Mouse (Mus musculus) lung, embryonic 14.5 days (tissue): ENCODE measurements at regions not wholly inside any gene's neighbourhood (a gene's known extent, or its start where the extent isn't known, plus 50 kb on each side); places are given as distances from the start of the nearest gene placed in this dataset.

ENCODE experiments used
- ATAC-seq: fragments of 200-750 bp; cut with Nextera tagmentation; 2 replicates; pipeline ENCODE4 v1.8.0; 2017; ENCODE audit warnings: mild to moderate bottlenecking, moderate TSS enrichment, moderate library complexity; ENCODE audit not compliant: insufficient read depth
- DNase-seq: peaks from one replicate; pipeline ENCODE4 v3.0.0-alpha.2; 2015
- H3K27ac ChIP-seq: fragments of 300-500 bp; sonication (generic); 2 replicates; pipeline ENCODE4 v1.5.1; 2014; ENCODE audit warnings: low read depth, mild to moderate bottlenecking, moderate library complexity
- H3K27me3 ChIP-seq: fragments of 300-500 bp; sonication (generic); 2 replicates; pipeline ENCODE4 v1.6.1; 2014; ENCODE audit warnings: low read length, control low read depth; ENCODE audit not compliant: insufficient read depth
- H3K36me3 ChIP-seq: fragments of 300-500 bp; sonication (generic); 2 replicates; pipeline ENCODE4 v1.6.1; 2014; ENCODE audit warnings: control low read depth; ENCODE audit not compliant: insufficient read depth
- H3K4me1 ChIP-seq: fragments of 300-500 bp; sonication (generic); 2 replicates; pipeline ENCODE4 v1.6.1; 2014; ENCODE audit warnings: antibody characterized with exemption, control low read depth; ENCODE audit not compliant: insufficient read depth
- H3K4me2 ChIP-seq: fragments of 300-500 bp; sonication (generic); 2 replicates; pipeline ENCODE4 v1.6.1; 2014; ENCODE audit warnings: mild to moderate bottlenecking
- H3K4me3 ChIP-seq: fragments of 300-500 bp; sonication (generic); 2 replicates; pipeline ENCODE4 v1.5.1; 2014; ENCODE audit warnings: low read depth, low read length
- H3K9ac ChIP-seq: fragments of 300-500 bp; sonication (generic); 2 replicates; pipeline ENCODE4 v1.6.1; 2014
- H3K9me3 ChIP-seq: fragments of 300-500 bp; sonication (generic); 2 replicates; pipeline ENCODE4 v1.6.1; 2016; ENCODE audit warnings: low read depth, low read length, control low read depth
- CTCF ChIP-seq: IDR thresholded peaks from 2 replicates; pipeline ENCODE4 v1.5.1; 2016; ENCODE audit warnings: antibody characterized with exemption, low read depth
- WGBS: fragments of 180-500 bp; shearing (Covaris S2); extraction: QIAGEN DNeasy Blood & Tissue Kit; methylation state at CpG from one replicate; pipeline ENCODE4 v1.1.7; 2014; 5-methylcytosine and 5-hydroxymethylcytosine counted together

- H3K4me3 ChIP-seq = no peak overlapping the region
- no peaks in the 10 kb centered on the region for H3K9me3 ChIP-seq
- H3K9ac ChIP-seq = no peak overlapping the region
- H3K27me3 ChIP-seq = no peaks in the 10 kb centered on the region
- no peak for ATAC-seq
- H3K36me3 ChIP-seq = no peaks in the 10 kb centered on the region
- DNase-seq = no peak
- H3K4me1 ChIP-seq = no peaks in the 10 kb centered on the region
- no peak overlapping the region for H3K27ac ChIP-seq
- 81% methylated on average over 3 of the region's 3 CpGs for WGBS
- no peak overlapping the region for H3K4me2 ChIP-seq
- TF ChIP-seq CTCF = no peak
Measured at GRCm38 (mm10) chr10:55096223-55096622, 1010.5 kb upstream of the Msl3l2 start.

DNA sequence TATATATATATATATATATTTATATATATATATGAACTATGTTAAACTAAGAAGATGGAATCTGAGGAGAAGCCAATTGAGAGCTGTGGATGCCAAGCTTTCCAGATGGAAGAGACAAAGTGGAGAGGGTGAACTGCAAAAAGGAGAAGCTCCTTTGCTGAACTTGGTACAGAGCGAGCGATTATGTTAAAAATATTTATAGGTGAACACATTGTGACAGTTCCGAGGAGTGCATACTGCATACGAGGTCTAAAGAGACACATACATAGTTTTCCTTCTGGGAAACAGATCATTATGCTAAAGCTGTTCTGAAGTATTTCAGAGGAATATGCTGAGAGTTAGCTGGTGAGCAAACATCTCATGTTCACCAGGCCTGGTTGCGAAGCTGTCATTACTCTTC, 1009.5 kb upstream of the Msl3l2 start:
- H3K4me2 ChIP-seq = no peak overlapping the region
- DNase-seq = no peak
- H3K9ac ChIP-seq = no peak overlapping the region
- no peaks in the 10 kb centered on the region for H3K27me3 ChIP-seq
- WGBS = 85% methylated on average over 5 of the region's 5 CpGs
- H3K36me3 ChIP-seq = no peaks in the 10 kb centered on the region
- no peak overlapping the region for H3K4me3 ChIP-seq
- no peak for ATAC-seq
- H3K4me1 ChIP-seq = no peaks in the 10 kb centered on the region
- H3K27ac ChIP-seq = no peak overlapping the region
- TF ChIP-seq CTCF = no peak
- H3K9me3 ChIP-seq = no peaks in the 10 kb centered on the region

GRCm38 (mm10) chr10:55098278-55098677, 1008.4 kb upstream of the Msl3l2 start:
- Histone ChIP-seq H3K4me2 (no peak overlapping the region), H3K27ac (no peak overlapping the region), H3K9me3 (no peaks in the 10 kb centered on the region), H3K27me3 (no peaks in the 10 kb centered on the region), H3K36me3 (no peaks in the 10 kb centered on the region), H3K9ac (no peak overlapping the region), H3K4me1 (no peaks in the 10 kb centered on the region), H3K4me3 (no peak overlapping the region)
- DNase-seq = no peak
- no peak for TF ChIP-seq CTCF
- no peak for ATAC-seq

DNA sequence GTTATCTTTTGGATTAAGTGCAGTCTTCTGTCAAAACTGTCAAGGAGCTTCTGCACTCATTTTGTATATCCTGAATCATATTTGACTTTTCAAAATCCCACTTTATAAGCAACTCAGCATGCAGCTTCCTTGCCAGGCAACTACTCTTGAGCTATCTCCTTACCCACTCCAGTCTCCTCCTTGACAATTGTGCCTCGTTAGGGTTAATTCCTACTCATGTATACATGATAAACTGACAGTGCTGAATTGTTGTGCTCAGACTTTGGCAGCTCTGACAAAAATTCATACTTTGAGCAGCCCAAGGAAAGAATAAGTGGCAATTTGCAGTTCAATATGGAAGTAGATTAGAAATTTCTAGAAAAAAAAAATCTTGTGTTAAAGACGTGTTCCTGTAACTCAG, 994.5 kb upstream of the Msl3l2 start:
- no peak overlapping the region for H3K4me2 ChIP-seq
- WGBS = 43% methylated on average over 2 of the region's 2 CpGs

GRCm38 (mm10) chr10:55148190-55148589, 958.5 kb upstream of the Msl3l2 start:
- no peaks in the 10 kb centered on the region for H3K36me3 ChIP-seq
- no peak overlapping the region for H3K4me2 ChIP-seq
- no peak for TF ChIP-seq CTCF
- H3K9ac ChIP-seq = no peak overlapping the region
- H3K4me3 ChIP-seq = no peak overlapping the region
- ATAC-seq (peak; percentile 68; the same call in 1 of the 2 replicates), DNase-seq (peak; percentile 45)
- no peaks in the 10 kb centered on the region for H3K9me3 ChIP-seq
- no peak overlapping the region for H3K27ac ChIP-seq
- 35% methylated on average over 3 of the region's 3 CpGs for WGBS
- no peaks in the 10 kb centered on the region for H3K4me1 ChIP-seq
- no peaks in the 10 kb centered on the region for H3K27me3 ChIP-seq

More for the DNA sequence above, 994.5 kb upstream of the Msl3l2 start:
- no peak for TF ChIP-seq CTCF
- Histone ChIP-seq H3K4me1 (no peaks in the 10 kb centered on the region), H3K9me3 (no peaks in the 10 kb centered on the region), H3K27ac (no peak overlapping the region), H3K27me3 (no peaks in the 10 kb centered on the region), H3K36me3 (no peaks in the 10 kb centered on the region), H3K9ac (no peak overlapping the region), H3K4me3 (no peak overlapping the region)
- ATAC-seq (no peak), DNase-seq (peak; percentile 5)

- no peak for ATAC-seq
- H3K9ac ChIP-seq = no peak overlapping the region
- H3K4me2 ChIP-seq = no peak overlapping the region
- no peaks in the 10 kb centered on the region for H3K4me1 ChIP-seq
- DNase-seq = no peak
- no peaks in the 10 kb centered on the region for H3K9me3 ChIP-seq
- no peak overlapping the region for H3K27ac ChIP-seq
- no peak overlapping the region for H3K4me3 ChIP-seq
- TF ChIP-seq CTCF = no peak
- no peaks in the 10 kb centered on the region for H3K36me3 ChIP-seq
- H3K27me3 ChIP-seq = no peaks in the 10 kb centered on the region
Measured at GRCm38 (mm10) chr10:55192176-55192575, 914.5 kb upstream of the Msl3l2 start.

DNA sequence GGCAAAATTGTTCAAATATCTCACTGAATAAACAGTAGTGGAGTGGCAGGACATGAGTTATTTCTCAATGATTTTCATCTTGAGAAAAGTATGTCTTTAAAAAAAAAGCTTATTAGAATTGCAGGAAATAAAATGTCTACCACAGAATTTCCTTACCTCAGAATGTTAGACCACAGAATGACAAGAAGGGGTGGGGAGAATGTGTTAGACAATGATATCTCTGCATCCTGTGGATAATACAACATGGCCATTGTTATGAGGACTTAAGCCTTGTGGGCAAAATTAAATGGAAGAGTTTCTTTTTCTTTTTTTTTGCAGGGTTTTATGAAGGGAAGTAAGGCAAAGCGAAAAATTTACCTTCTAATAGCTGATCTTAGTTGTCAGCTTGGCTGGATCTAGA, 912.6 kb upstream of the Msl3l2 start:
- Histone ChIP-seq H3K9ac (no peak overlapping the region), H3K27me3 (no peaks in the 10 kb centered on the region), H3K4me1 (no peaks in the 10 kb centered on the region), H3K9me3 (no peaks in the 10 kb centered on the region), H3K27ac (no peak overlapping the region), H3K4me2 (no peak overlapping the region), H3K4me3 (no peak overlapping the region), H3K36me3 (no peaks in the 10 kb centered on the region)
- TF ChIP-seq CTCF = no peak
- no peak for DNase-seq
- no peak for ATAC-seq
- 59% methylated on average over 1 of the region's 1 CpGs for WGBS

- 63% methylated on average over 3 of the region's 3 CpGs for WGBS
- DNase-seq = no peak
Measured at GRCm38 (mm10) chr10:55195266-55195665, 911.5 kb upstream of the Msl3l2 start.

More at GRCm38 (mm10) chr10:55195266-55195665, 911.5 kb upstream of the Msl3l2 start:
- Histone ChIP-seq H3K4me3 (no peak overlapping the region), H3K9me3 (no peaks in the 10 kb centered on the region), H3K27me3 (no peaks in the 10 kb centered on the region), H3K27ac (no peak overlapping the region), H3K36me3 (no peaks in the 10 kb centered on the region), H3K9ac (no peak overlapping the region), H3K4me1 (no peaks in the 10 kb centered on the region), H3K4me2 (no peak overlapping the region)
- no peak for TF ChIP-seq CTCF
- ATAC-seq = no peak
